Mouse (Mus musculus): ENCODE measurements at regions not wholly inside any gene's neighbourhood (a gene's known extent, or its start where the extent isn't known, plus 50 kb on each side); places are given as distances from the start of the nearest gene placed in this dataset.
A peak's percentile ranks its signal among the peaks of the same experiment; 100 is the strongest.

DNA sequence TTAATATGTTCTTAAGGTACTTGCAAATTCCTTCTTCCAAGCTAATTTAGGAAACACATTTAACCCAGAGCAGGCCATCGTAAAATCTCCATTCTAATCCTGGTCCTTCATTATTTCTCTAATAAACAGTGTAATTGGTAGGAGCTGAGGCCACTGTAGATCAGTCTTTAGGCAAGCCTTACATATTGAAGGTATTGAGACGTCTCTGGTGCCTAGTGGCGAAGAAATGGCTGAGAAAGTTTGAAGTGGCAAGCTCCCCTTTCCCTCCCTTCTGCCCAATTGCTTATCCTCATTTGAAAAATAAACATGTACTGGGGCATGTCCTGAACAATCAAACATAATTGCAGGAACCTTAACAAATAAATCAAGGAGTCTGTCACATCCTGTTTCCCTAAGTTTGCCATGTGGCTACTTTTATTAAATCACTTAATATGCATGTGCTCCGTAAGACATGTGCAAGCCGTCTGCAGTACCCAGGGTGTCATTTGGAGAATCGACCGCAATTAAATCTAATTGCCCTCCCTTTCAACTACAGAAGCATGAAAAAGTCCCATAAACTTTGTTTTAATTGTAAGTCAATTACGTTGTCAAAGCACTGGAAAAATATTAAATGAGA lies 381.3 kb downstream of the Cbln4 start:
- Histone ChIP-seq H3K9me3 (no peaks in the 10 kb centered on the region), H3K27me3 (no peaks in the 10 kb centered on the region), H3K36me3 (no peaks in the 10 kb centered on the region), H3K4me1 (peaks cover 21% of the 10 kb centered on the region), H3K4me3 (no peak overlapping the region), H3K27ac (no peak overlapping the region), H3K9ac (no peak overlapping the region), H3K4me2 (no peak overlapping the region)
- 71% methylated on average over 8 of the region's 8 CpGs for WGBS
- no peak for ATAC-seq (ENCODE audit: insufficient number of reproducible peaks, insufficient read depth, low FRiP score, low TSS enrichment, low read depth)

GRCm38 (mm10) chr2:171657125-171657524 lies 386.1 kb downstream of the Cbln4 start:
- H3K9me3 ChIP-seq, result no peaks in the 10 kb centered on the region
- WGBS, result 37% methylated on average over 7 of the region's 7 CpGs
- no peak for ATAC-seq (ENCODE audit: insufficient number of reproducible peaks, insufficient read depth, low FRiP score, low TSS enrichment, low read depth)
- no peak overlapping the region for H3K4me2 ChIP-seq
- no peaks in the 10 kb centered on the region for H3K27me3 ChIP-seq
- H3K4me3 ChIP-seq, result no peak overlapping the region
- no peaks in the 10 kb centered on the region for H3K36me3 ChIP-seq
- H3K4me1 ChIP-seq, result peaks cover 21% of the 10 kb centered on the region
- no peak overlapping the region for H3K27ac ChIP-seq
- no peak overlapping the region for H3K9ac ChIP-seq

DNA sequence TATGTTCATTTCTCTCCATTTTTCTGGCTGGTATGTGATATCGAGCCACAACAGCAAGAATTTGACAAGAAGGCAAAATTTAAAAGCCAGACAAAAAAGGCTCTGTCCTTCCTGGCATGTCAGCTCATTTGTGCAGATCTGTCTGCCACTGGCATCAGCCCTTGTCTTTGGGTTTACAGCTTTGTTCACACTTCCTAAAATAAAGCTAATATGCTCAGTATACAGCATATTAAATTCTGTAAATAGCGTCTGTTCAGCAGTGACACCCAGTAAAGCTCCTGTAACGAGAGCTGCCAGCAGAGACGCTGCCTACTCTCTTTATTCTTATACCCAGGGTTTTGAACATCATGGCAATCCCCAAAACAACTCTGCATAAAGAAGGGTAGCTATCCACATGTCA lies 401.5 kb downstream of the Cbln4 start:
- WGBS, result 70% methylated on average over 4 of the region's 4 CpGs
- H3K36me3 ChIP-seq, result no peaks in the 10 kb centered on the region
- no peak overlapping the region for H3K4me3 ChIP-seq
- no peak for ATAC-seq (ENCODE audit: insufficient number of reproducible peaks, insufficient read depth, low FRiP score, low TSS enrichment, low read depth)
- peaks cover 12% of the 10 kb centered on the region for H3K4me1 ChIP-seq
- no peak overlapping the region for H3K27ac ChIP-seq
- no peak overlapping the region for H3K4me2 ChIP-seq
- H3K9ac ChIP-seq, result no peak overlapping the region
- H3K27me3 ChIP-seq, result no peaks in the 10 kb centered on the region
- H3K9me3 ChIP-seq, result no peaks in the 10 kb centered on the region

GRCm38 (mm10) chr2:171640478-171640877 lies 402.8 kb downstream of the Cbln4 start:
- Histone ChIP-seq H3K9ac (no peak overlapping the region), H3K27me3 (no peaks in the 10 kb centered on the region), H3K4me1 (peaks cover 12% of the 10 kb centered on the region)

GRCm38 (mm10) chr2:171638931-171639330 lies 404.3 kb downstream of the Cbln4 start:
- Histone ChIP-seq H3K27me3 (no peaks in the 10 kb centered on the region), H3K4me3 (no peak overlapping the region), H3K4me1 (peaks cover 18% of the 10 kb centered on the region), H3K27ac (no peak overlapping the region), H3K36me3 (no peaks in the 10 kb centered on the region), H3K9ac (no peak overlapping the region), H3K4me2 (no peak overlapping the region), H3K9me3 (no peaks in the 10 kb centered on the region)
- no peak for ATAC-seq (ENCODE audit: insufficient number of reproducible peaks, insufficient read depth, low FRiP score, low TSS enrichment, low read depth)
- 93% methylated on average over 6 of the region's 6 CpGs for WGBS

More at GRCm38 (mm10) chr2:171640478-171640877, 402.8 kb downstream of the Cbln4 start:
- no peak for ATAC-seq (ENCODE audit: insufficient number of reproducible peaks, insufficient read depth, low FRiP score, low TSS enrichment, low read depth)
- Histone ChIP-seq H3K27ac (no peak overlapping the region), H3K4me3 (no peak overlapping the region), H3K9me3 (no peaks in the 10 kb centered on the region), H3K36me3 (no peaks in the 10 kb centered on the region), H3K4me2 (no peak overlapping the region)
- WGBS, result 80% methylated on average over 9 of the region's 9 CpGs

- Histone ChIP-seq H3K9ac (no peak overlapping the region), H3K27me3 (no peaks in the 10 kb centered on the region), H3K27ac (no peak overlapping the region), H3K4me3 (no peak overlapping the region), H3K4me2 (no peak overlapping the region), H3K9me3 (no peaks in the 10 kb centered on the region), H3K4me1 (peaks cover 26% of the 10 kb centered on the region), H3K36me3 (no peaks in the 10 kb centered on the region)
- WGBS, result 66% methylated on average over 6 of the region's 6 CpGs
- no peak for ATAC-seq (ENCODE audit: insufficient number of reproducible peaks, insufficient read depth, low FRiP score, low TSS enrichment, low read depth)
Measured at GRCm38 (mm10) chr2:171636837-171637236, 406.4 kb downstream of the Cbln4 start.

DNA sequence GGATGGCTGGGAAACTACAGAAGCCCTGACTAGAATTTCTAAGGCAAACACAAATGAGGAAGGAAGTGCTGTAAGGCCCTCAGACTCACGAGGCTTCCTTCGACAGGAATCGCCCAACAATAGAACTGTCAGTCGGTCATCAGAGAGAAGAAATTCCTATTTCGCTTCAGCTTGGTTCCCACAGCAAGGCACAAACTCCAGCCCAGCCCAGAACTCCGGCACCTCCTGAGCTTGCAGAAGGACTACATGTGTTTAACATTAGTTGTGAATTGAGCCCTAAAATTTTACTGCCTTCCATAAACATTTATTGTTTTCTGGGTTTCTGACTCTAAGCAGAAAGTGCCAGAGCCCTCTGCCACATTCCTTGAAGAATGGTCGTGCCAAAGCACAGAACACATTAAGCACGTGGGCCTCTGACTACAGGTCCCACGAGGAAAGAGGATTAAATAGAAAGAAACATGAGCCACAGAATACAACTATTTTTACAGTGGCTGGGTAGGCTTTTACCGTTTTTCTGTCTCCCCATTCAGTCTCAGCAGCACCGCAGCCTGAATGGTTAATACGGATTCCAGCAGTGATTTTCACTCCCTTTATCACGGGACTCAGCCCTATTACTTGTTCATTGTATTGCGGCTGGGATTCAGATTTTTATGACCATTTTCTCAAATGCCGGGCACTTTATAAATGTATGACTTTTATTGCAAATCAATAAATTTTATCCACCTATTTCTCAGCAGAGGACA lies 409.7 kb downstream of the Cbln4 start:
- no peak overlapping the region for H3K4me3 ChIP-seq
- no peaks in the 10 kb centered on the region for H3K27me3 ChIP-seq
- H3K9me3 ChIP-seq, result no peaks in the 10 kb centered on the region
- no peak overlapping the region for H3K9ac ChIP-seq
- H3K4me1 ChIP-seq, result peaks cover 40% of the 10 kb centered on the region
- peak overlapping the region; percentile 68 for H3K27ac ChIP-seq
- H3K36me3 ChIP-seq, result no peaks in the 10 kb centered on the region
- 24% methylated on average over 15 of the region's 15 CpGs for WGBS
- H3K4me2 ChIP-seq, result no peak overlapping the region
- 0 out of 2 replicates have a peak, but pooled peaks have one; percentile 17 for ATAC-seq (ENCODE audit: insufficient number of reproducible peaks, insufficient read depth, low FRiP score, low TSS enrichment, low read depth)

DNA sequence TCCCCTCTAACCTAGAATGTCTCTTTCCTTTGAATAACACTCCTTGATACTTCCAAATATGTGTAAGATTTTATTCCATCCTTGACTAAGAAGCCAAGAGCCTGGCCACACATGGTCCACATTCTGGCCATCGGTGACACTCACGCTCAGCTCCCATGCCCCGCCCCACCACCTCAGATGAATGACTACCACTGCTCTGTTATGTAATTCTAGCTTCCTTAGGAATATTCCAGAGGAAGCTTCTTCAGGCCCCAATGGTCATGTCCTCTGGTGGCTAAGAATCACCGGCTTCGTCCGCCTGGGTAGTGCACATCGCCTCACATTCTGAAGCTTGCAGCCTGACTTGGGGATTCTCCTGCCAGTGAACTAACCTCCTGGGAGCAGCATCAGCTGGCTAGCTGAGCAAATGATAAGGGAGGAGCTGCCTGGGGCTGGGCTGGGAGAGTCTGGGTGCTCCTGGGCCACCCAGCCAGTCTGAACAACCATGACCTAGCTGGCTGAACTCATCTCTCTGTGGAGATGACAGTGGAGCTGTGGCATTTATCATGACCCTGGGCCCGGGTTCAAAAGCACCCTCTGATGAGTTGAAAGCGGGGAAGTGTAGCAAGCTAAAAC lies 413.1 kb downstream of the Cbln4 start:
- Histone ChIP-seq H3K9ac (no peak overlapping the region), H3K27me3 (no peaks in the 10 kb centered on the region), H3K36me3 (no peaks in the 10 kb centered on the region), H3K27ac (no peak overlapping the region), H3K9me3 (no peaks in the 10 kb centered on the region), H3K4me1 (peaks cover 40% of the 10 kb centered on the region), H3K4me3 (no peak overlapping the region), H3K4me2 (no peak overlapping the region)
- 87% methylated on average over 9 of the region's 9 CpGs for WGBS
- no peak for ATAC-seq (ENCODE audit: insufficient number of reproducible peaks, insufficient read depth, low FRiP score, low TSS enrichment, low read depth)

DNA sequence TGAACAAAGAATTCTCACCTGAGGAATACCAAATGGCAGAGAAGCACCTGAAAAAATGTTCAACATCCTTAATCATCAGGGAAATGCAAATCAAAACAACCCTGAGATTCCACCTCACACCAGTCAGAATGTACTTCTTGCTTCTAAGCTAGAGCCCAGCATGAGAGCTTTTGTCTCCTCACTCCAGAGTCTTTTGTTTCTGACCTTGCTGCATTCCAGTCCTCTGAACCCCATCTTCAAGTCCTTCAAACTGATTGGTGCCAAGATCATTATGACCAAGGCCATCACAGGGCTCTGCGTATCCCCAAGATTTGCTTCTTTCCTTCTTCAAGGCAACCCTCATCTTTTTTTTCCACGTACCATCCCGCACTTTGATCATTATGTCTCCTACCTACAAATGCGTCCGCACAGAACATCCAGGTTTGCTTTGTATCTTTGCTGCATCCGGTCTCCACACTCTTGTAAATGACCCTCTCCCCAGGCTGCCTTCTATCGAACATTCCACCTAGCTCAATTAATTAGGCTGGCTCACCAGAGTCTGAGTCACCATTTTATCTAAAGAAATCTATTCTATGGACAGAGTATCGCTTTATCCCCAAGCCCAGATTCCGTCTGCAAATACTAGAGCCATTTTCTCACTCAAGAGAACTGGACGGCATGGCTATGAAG lies 414.9 kb downstream of the Cbln4 start:
- no peak for ATAC-seq (ENCODE audit: insufficient number of reproducible peaks, insufficient read depth, low FRiP score, low TSS enrichment, low read depth)
- H3K27me3 ChIP-seq, result no peaks in the 10 kb centered on the region
- H3K4me1 ChIP-seq, result peaks cover 28% of the 10 kb centered on the region
- no peaks in the 10 kb centered on the region for H3K9me3 ChIP-seq
- WGBS, result 86% methylated on average over 10 of the region's 10 CpGs
- H3K4me3 ChIP-seq, result no peak overlapping the region
- H3K27ac ChIP-seq, result no peak overlapping the region
- H3K9ac ChIP-seq, result no peak overlapping the region
- no peak overlapping the region for H3K4me2 ChIP-seq
- H3K36me3 ChIP-seq, result no peaks in the 10 kb centered on the region

GRCm38 (mm10) chr2:171620668-171621067 lies 422.6 kb downstream of the Cbln4 start:
- Histone ChIP-seq H3K27me3 (no peaks in the 10 kb centered on the region), H3K4me3 (no peak overlapping the region), H3K36me3 (no peaks in the 10 kb centered on the region), H3K4me2 (no peak overlapping the region), H3K9me3 (no peaks in the 10 kb centered on the region), H3K27ac (no peak overlapping the region), H3K4me1 (0 out of 2 replicates have a peak, but pooled peaks cover 7% of the 10 kb centered on the region), H3K9ac (no peak overlapping the region)
- no peak for ATAC-seq (ENCODE audit: insufficient number of reproducible peaks, insufficient read depth, low FRiP score, low TSS enrichment, low read depth)
- 57% methylated on average over 5 of the region's 5 CpGs for WGBS

GRCm38 (mm10) chr2:171620253-171620652 lies 423.0 kb downstream of the Cbln4 start:
- WGBS, result 66% methylated on average over 2 of the region's 2 CpGs
- Histone ChIP-seq H3K27me3 (no peaks in the 10 kb centered on the region), H3K4me1 (0 out of 2 replicates have a peak, but pooled peaks cover 7% of the 10 kb centered on the region), H3K4me3 (no peak overlapping the region), H3K4me2 (no peak overlapping the region), H3K36me3 (no peaks in the 10 kb centered on the region), H3K9me3 (no peaks in the 10 kb centered on the region), H3K9ac (no peak overlapping the region), H3K27ac (no peak overlapping the region)
- ATAC-seq (ENCODE audit: insufficient number of reproducible peaks, insufficient read depth, low FRiP score, low TSS enrichment, low read depth), result no peak
